Mouse (Mus musculus): Measurements from ENCODE around the gene Gm10053.

The Gm10053 gene

DNA sequence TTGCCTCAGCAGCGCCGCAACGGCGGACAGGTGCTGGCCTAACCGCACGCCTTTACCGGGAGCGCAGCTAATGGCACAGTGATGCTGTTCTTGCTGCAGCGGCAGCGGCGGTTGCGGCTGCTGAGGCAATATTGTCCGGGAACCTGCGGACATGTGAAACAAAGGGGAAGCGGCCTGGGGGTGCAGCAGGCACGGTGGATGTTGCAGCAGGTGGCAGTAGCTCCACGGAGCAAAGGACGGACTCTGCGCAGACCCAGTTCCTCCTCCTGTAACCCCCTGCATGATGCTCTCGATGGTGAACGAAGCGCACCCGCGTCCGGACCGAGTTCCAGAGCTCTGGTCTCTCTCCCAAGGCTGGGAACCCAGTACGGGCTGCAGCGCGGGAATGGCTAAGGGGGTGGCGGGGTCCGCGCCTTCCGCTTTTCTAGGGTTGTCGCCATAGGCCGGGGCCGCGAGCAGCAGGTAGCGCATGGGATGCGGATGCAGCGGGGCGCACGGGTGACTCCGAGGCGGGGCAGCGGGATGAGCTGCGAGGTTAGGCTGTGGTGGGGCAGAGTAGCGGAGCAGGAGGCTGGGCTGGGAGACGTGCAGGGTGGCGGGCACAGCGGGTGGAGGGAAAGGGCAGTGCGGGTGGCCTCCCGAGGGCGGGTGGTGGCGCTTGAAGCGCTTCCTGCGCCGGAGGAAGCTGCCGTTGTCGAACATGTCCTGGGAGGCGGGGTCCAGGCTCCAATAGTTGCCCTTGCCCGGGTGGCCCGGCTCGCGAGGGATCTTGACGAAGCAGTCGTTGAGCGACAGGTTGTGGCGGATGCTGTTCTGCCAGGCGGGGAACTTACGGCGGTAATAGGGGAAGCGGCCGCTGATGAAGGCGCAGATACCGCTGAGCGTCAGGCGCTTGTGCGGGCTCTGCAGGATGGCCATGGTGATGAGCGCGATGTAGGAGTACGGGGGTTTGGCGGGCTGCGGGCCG lies 24.4 kb downstream of the Gm10053 start:
- no peak for DNase-seq (ENCODE audit: low spot score)

DNA sequence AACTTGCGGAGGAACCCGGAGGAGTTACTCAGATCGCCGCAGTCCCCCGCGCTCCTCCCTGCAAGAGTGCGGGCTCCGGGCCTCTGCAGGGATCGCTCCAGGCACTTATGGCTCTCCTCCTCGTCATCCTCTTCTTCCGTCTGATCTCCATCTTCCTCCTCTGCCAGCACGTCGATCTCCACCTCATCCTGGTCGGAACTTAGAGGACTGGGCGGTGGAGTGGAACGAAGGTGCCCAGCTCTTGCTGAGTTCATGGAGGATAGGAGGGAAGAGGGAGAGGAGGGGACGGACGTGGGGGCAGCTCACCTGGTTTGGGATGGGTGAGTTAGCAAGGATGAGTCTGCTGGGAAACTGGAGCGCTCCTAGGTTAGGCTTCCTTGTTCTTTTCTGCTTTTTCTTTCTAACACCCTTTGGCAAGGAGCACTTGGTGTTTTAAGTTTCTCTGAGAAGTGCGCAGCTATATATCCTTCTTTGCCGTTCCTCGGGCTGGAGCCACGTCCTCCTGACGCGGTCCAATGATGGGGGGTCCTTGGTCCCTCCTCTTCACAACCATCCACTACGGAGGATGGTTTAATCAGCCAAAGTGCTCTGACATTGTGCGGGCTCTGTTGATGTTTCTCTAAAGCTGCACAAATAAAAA lies 25.2 kb downstream of the Gm10053 start, which contains the start of gene Foxd4:
TSS of gene Foxd4 (minus strand) at position 617 of the 640 bp plus-strand sequence.
- DNase-seq (ENCODE audit: low spot score), result no peak

DNA sequence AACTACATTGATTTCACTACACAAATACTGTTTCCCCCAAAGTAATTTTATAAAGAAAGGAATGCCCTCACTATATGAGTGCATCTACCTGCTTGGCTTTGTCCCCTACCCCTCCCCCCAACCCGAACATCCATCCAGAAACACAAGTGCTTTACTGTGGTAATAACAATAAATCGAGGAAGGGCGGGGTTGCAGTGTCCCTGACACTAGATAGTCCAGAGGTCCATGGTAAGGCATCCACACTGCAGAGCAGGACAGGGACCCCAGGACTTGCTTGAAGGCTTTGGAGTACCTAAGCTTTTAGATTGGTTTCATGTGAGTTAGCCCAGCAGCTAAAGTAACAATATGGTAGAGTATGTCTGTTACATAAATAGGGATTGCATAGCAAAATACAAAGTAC lies 26.2 kb downstream of the Gm10053 start:
- no peak for DNase-seq (ENCODE audit: low spot score)

DNA sequence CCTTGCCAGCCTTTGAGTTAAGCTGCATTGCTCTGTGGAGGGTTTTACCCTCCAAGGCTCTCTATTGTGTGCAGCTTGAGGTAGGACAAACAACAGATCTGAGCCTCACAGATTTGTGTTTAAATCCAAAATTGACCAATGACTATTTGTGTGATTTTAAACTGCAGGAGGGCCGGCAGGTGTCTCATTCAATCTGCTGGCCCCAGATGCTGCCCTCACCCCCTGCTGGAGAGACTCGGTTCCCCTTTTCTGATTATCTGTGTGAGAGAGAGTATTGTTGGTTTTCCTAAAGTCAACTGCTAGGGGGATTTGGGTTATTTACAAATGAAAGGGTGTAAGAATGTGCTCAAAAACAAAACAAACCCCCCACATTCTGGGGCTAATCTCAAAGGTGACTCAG lies 26.8 kb downstream of the Gm10053 start:
- DNase-seq (ENCODE audit: low spot score), result no peak

DNA sequence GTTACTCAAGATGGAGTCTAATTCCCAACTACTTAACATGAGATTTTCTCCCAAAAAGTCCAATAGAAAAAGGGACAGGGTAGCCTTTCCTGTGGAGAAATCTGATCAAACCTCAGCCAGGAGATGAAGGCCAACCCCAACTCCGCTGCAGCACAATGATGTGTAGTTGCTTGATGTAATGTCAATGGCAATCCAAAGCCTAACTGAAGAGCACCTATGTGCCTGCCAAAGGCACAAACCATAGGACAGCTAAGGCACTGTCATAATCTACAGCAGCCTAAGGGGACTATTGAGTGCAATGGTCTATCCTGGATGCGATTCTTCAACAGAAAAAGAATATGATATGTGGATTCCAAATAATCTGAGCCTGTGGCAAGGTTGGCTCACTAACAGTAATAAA lies 27.3 kb downstream of the Gm10053 start:
- no peak for DNase-seq (ENCODE audit: low spot score)

DNA sequence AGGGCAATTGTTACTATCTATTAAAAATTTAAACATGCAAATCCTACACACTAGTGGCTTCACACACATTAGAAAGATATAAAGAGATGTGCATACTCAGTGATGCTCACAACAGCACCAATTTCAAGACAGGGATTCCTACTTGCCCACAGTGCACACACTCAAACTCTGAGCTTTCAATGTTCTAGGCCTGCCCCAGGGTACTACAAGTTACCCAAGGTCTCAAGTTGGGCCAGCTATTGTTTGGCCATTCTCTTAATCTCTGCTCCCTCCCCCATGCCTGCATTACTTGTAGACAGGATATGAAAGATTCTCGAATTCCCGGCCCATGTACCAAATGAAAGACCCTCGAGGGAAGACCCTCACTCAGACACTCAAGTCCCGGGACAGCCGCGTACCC lies 32.2 kb downstream of the Gm10053 start:
- no peak for DNase-seq (ENCODE audit: low spot score)

DNA sequence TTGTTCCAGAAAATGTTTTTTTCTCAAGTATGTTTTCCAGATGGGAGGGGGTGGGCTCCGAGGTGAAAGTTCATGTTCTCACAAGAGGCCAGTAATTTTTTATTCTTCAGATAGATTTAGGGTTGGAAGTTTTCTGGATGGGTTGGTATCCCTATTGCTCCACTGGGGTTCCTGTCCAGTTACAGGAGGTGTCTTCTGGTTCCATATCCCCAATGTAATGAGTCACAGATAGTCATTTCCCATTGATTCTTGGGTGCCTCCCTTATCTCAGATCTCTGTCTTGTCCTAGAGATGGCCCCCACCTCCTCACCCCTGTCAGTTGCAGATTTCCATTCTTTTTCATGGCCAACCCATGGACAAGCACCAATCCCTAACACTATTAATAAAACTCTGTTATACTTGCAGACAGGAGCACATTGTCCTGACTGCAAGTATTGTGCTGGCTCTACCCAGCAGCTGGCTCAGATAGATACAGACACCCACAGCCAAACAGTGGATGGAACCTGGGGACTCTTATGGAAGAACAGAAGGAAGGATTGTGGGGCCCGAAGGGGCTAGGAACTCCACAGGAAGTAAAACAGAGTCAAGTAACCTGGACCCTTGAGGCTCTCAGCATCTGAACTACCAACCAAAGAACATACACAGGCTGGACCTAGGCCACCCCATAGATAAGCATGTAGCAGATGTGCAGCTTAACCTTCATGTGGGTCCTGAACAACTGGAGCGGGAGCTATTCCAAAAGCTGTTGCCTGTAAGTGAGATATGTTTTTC lies 33.1 kb downstream of the Gm10053 start:
- DNase-seq (ENCODE audit: low spot score), result no peak

DNA sequence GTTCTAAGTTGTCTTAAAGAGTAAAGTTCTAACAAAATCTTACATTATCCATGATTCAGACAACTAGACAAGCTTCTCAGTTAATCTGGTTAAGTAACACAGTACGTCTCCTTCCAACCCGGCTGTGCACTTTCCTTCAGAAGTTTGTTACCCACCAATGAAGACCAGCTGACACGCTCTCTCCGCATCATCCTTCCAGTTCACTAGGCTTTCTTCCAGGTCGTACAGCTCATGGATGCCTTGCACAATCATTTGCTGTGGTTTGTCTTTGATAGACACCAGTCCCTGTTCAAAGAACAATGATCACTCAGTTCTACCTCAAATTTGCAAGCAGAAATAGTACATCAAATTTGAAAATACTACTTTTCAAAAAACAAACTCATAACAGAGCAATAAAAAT lies 45.4 kb downstream of the Gm10053 start:
- DNase-seq (ENCODE audit: low spot score), result no peak
